Mouse (Mus musculus): Measurements from ENCODE around the gene Ugt1a9.

DNA sequence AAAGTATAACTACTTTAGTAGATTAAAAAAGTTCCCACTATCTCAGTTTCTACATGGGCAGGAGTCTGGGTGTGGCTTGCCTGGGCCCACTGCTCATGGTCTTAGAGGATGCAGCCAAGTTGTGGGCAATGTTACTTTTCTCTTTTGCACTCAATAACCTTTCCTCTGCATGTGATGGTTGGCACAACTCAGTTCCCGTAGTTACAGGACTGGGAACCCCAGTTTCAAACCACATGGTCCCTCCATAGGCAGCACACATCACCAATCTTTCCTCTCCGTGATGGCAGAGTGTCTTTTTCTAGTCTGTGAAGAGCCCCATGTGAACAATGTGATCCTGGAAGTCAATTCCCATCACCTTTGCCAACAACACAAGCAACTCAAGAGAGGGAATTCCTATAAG lies 156.9 kb downstream of the Ugt1a9 start:
- no peak for TF ChIP-seq POLR2A (IDR thresholded peaks at IDR 0.05; ENCODE audit: low read depth, low read length)
- no peak for TF ChIP-seq USF1 (IDR thresholded peaks at IDR 0.05; ENCODE audit: low read depth, low read length)
- no peak for TF ChIP-seq CTCF (conservative IDR thresholded peaks at IDR 0.05 in 1 of 2, IDR thresholded peaks at IDR 0.05 in 1 of 2; ENCODE audit: low read depth in 2 of 2, low read length in 2 of 2)
- TF ChIP-seq MEF2A (IDR thresholded peaks at IDR 0.05; ENCODE audit: borderline replicate concordance, low read depth, low read length), result no peak
- TF ChIP-seq POLR2AphosphoS2 (IDR thresholded peaks at IDR 0.05; ENCODE audit: low read depth, low read length), result no peak

Data from CH12.LX (cell line).